Mouse (Mus musculus) stomach, embryonic 15.5 days (tissue): ENCODE data around the gene Srrm3. TPM values are rescaled to one million over a fixed set of nuclear protein-coding genes. Genes with fewer than 3 reads are reported as not detected.

Experiments used
- ATAC-seq: fragments of 200-750 bp; cut with Nextera tagmentation; 2 replicates; pipeline ENCODE4 v1.8.0; 2017; ENCODE audit warnings: low read depth, moderate number of reproducible peaks, moderate TSS enrichment; ENCODE audit not compliant: insufficient read depth, low FRiP score
- H3K27ac ChIP-seq: fragments of 300-500 bp; sonication (generic); 2 replicates; pipeline ENCODE4 v1.5.1; 2015; ENCODE audit warnings: mild to moderate bottlenecking, inconsistent platforms
- H3K27me3 ChIP-seq: fragments of 300-500 bp; sonication (generic); replicated peaks from 2 replicates; pipeline ENCODE4 v1.6.1; 2015; ENCODE audit warnings: inconsistent platforms
- H3K36me3 ChIP-seq: fragments of 300-500 bp; sonication (generic); 2 replicates; pipeline ENCODE4 v1.6.1; 2015; ENCODE audit warnings: inconsistent platforms
- H3K4me1 ChIP-seq: fragments of 300-500 bp; sonication (generic); 2 replicates; pipeline ENCODE4 v1.6.1; 2015; ENCODE audit warnings: inconsistent platforms
- H3K4me2 ChIP-seq: fragments of 300-500 bp; sonication (generic); 2 replicates; pipeline ENCODE4 v1.6.1; 2015; ENCODE audit warnings: mild to moderate bottlenecking, inconsistent platforms
- H3K4me3 ChIP-seq: fragments of 300-500 bp; sonication (generic); replicated peaks from 2 replicates; pipeline ENCODE4 v1.5.1; 2015; ENCODE audit warnings: inconsistent platforms
- H3K9ac ChIP-seq: fragments of 300-500 bp; sonication (generic); 2 replicates; pipeline ENCODE4 v1.6.1; 2015; ENCODE audit warnings: inconsistent platforms
- H3K9me3 ChIP-seq: fragments of 300-500 bp; sonication (generic); 2 replicates; pipeline ENCODE4 v1.6.1; 2016; ENCODE audit warnings: inconsistent platforms
- WGBS: fragments of 180-500 bp; shearing (Covaris S2); methylation state at CpG from one replicate; pipeline ENCODE4 v1.1.7; 2015; 5-methylcytosine and 5-hydroxymethylcytosine counted together
- polyA plus RNA-seq: library from polyadenylated mRNA; unstranded; fragments of >200 nt; fragmentation: Nextera tagmentation; extraction: Ambion mirVana; gene quantifications from 2 replicates; pipeline ENCODE4 v1.2.1, GENCODE M21; 2015

Gene Srrm3
- polyA plus RNA-seq, 1 experiment from 2014 or later: 4.2 TPM

DNA sequence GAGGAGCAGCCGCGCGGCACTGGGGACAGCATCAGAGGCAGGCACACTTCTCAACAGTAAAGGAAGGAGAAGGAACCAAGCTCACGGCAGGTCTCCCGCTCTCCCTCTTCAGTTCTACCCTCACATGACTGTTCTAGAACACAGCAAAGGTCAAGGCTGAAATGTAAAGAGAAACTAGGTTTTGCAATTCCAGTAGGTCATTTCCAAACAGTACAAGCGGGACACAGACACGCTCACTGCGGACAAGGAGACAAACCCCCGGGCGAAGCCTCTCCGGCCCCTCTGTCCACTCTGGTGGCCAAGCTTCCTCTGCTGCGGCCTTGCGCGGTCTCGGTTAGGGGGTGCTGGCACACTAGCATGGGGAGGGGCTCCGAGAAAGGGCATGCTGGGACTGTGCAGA is 102.3 kb downstream of the Srrm3 start:
- WGBS: 89% methylated on average over 16 of the region's 16 CpGs
- no peak overlapping the region for H3K9ac ChIP-seq
- ATAC-seq: no peak
- H3K4me1 ChIP-seq: 0 out of 2 replicates have a peak, but pooled peaks cover 5% of the 10 kb centered on the region
- H3K4me2 ChIP-seq: no peak overlapping the region
- no peak overlapping the region for H3K4me3 ChIP-seq
- H3K9me3 ChIP-seq: no peaks in the 10 kb centered on the region
- no peaks in the 10 kb centered on the region for H3K27me3 ChIP-seq
- no peak overlapping the region for H3K27ac ChIP-seq
- H3K36me3 ChIP-seq: peaks cover 31% of the 10 kb centered on the region

DNA sequence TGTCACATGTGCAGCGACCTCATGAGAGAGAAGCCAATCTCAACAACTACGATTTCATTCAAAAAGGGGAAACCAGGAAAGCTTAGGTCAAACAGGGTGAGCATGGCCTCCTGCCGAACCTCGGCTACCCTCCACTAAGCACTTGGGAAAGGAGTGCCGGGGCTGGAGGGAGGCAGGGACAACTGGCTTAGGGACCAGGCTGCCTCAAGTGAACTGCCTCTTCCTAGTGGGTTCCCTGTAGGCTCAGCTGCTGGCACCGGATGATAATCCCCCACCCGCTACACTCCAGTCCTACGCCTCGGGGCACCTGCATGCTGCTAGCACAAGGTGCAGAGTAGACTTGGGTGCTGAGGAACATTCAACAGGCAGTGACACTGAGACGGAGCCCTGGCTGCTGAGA is 103.0 kb downstream of the Srrm3 start:
- Histone ChIP-seq H3K9me3 (no peaks in the 10 kb centered on the region), H3K4me2 (no peak overlapping the region), H3K27me3 (no peaks in the 10 kb centered on the region), H3K36me3 (peaks cover 31% of the 10 kb centered on the region), H3K4me3 (no peak overlapping the region), H3K27ac (no peak overlapping the region), H3K4me1 (no peaks in the 10 kb centered on the region), H3K9ac (no peak overlapping the region)
- 86% methylated on average over 10 of the region's 10 CpGs for WGBS
- ATAC-seq: no peak

DNA sequence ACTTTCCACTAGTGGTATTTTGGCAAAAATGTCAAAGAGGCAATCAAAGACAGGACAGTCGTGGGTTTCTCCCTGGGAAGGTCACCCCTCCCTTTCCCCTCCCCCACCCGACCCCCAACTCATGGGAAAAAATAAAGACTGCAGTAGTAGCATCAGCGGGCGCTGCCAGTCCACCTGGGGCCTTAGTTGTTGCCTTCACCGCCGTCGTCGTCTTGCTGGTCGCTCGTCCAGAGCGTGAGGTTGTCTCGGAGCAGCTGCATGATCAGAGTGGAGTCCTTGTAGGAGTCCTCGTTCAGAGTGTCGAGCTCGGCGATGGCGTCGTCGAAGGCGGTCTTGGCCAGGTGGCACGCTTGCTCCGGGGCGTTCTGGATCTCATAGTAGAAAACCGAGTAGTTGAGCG is 104.1 kb downstream of the Srrm3 start:
- Histone ChIP-seq H3K9ac (no peak overlapping the region), H3K9me3 (no peaks in the 10 kb centered on the region), H3K36me3 (peaks cover 35% of the 10 kb centered on the region), H3K4me3 (no peak overlapping the region), H3K4me2 (no peak overlapping the region), H3K4me1 (no peaks in the 10 kb centered on the region), H3K27ac (no peak overlapping the region), H3K27me3 (no peaks in the 10 kb centered on the region)
- 88% methylated on average over 25 of the region's 25 CpGs for WGBS
- ATAC-seq: no peak

DNA sequence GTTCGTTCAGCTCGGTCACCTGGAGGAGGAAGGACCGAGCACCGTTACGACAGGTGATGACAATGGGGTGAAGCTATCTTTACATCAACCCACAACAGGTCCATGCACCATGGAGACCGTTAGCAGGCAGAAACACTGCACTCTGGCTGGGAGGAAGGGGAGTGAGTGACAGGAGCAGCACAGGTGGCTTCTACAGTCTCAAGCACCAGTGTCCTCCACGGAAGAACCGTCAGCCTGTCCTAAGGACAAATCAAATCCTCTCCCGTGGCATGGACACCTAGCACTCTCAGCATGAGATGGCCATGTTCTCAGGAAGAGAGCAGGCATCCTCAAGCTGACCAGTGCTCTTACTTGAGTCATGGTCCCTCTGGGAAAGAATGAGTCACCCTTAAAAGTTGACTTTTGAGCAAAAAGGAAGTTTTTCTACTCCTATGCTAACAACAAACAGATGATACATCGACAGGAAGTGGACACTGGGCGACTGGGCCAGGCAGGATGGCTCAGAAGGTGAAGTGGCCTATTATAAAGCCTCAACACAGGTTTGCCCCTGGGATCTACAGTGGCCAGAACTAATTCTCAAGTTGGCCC is 105.0 kb downstream of the Srrm3 start:
- peaks cover 35% of the 10 kb centered on the region for H3K36me3 ChIP-seq
- H3K4me2 ChIP-seq: no peak overlapping the region
- no peaks in the 10 kb centered on the region for H3K4me1 ChIP-seq
- no peaks in the 10 kb centered on the region for H3K9me3 ChIP-seq
- ATAC-seq: no peak
- no peak overlapping the region for H3K9ac ChIP-seq
- no peaks in the 10 kb centered on the region for H3K27me3 ChIP-seq
- H3K4me3 ChIP-seq: no peak overlapping the region
- 88% methylated on average over 11 of the region's 11 CpGs for WGBS
- no peak overlapping the region for H3K27ac ChIP-seq

DNA sequence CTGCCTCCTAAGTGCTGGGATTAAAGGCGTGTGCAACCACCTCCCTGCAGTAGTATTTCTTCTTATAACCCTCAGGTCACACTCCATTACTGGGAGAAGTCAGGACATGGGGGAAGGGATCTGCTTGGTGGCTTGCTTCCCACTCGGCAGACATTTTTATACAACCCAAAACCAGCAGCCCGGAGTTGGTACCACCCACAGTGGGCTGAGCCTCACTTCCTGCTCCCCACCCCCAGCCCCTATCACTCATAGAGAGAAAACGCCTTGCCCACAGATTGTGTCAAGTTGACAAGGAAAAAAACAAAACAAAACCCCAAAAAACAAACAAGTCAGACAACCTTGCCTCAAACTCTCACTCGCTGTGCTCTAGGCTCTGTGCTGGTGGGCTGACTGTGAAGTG is 106.5 kb downstream of the Srrm3 start:
- H3K9ac ChIP-seq: no peak overlapping the region
- no peak for ATAC-seq
- H3K27ac ChIP-seq: no peak overlapping the region
- 72% methylated on average over 5 of the region's 5 CpGs for WGBS
- peaks cover 31% of the 10 kb centered on the region for H3K36me3 ChIP-seq
- no peaks in the 10 kb centered on the region for H3K9me3 ChIP-seq
- H3K4me2 ChIP-seq: no peak overlapping the region
- no peaks in the 10 kb centered on the region for H3K27me3 ChIP-seq
- no peak overlapping the region for H3K4me3 ChIP-seq
- no peaks in the 10 kb centered on the region for H3K4me1 ChIP-seq

DNA sequence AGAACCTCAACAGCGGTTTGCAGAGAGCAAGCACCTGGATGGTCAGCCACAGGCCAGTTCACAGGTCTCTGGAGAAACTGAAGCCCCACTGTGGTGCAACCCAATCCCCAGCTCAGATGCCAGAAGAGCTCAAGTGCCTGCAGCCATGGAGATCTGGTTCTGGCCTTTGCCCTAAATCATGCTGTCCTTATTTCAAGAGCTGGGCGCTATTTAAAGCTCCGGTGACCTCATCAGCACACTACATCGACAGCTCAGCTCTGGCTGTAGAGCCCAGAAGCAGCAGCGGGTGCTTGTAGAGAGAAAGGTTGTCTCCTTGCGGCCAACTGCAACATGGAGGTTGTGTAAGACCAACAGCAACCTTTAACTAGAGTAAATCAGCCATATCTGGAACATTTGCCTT is 107.5 kb downstream of the Srrm3 start:
- H3K27ac ChIP-seq: no peak overlapping the region
- no peaks in the 10 kb centered on the region for H3K9me3 ChIP-seq
- ATAC-seq: no peak
- no peak overlapping the region for H3K4me2 ChIP-seq
- no peak overlapping the region for H3K4me3 ChIP-seq
- H3K27me3 ChIP-seq: no peaks in the 10 kb centered on the region
- no peaks in the 10 kb centered on the region for H3K4me1 ChIP-seq
- H3K9ac ChIP-seq: no peak overlapping the region
- 81% methylated on average over 6 of the region's 6 CpGs for WGBS
- peaks cover 28% of the 10 kb centered on the region for H3K36me3 ChIP-seq

DNA sequence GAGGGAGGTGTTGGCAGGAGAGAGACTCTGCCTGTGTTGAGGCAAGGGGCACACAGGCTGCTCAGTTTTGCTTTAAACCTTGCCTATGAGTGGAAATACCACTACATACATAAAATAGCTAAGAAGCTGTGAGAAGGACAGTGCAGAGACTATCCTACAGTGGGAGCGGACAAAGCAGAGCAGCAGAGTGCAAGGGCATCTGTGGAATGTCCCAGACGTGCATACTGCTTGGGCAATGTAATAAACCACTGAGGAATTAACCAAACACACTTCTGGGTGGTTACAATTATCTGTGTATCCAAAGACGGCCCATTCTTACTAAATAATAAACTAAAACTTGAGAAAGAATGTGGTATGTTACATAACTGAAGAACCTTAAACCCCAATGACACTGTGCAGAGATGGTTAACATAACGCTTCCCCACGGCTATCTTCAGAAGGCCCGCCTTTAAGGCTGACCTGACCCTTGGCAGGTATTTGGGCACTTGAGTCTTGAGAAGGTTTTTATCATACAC is 109.4 kb downstream of the Srrm3 start:
- no peaks in the 10 kb centered on the region for H3K27me3 ChIP-seq
- H3K36me3 ChIP-seq: peaks cover 20% of the 10 kb centered on the region
- no peaks in the 10 kb centered on the region for H3K9me3 ChIP-seq
- 69% methylated on average over 6 of the region's 6 CpGs for WGBS
- H3K27ac ChIP-seq: no peak overlapping the region
- H3K9ac ChIP-seq: no peak overlapping the region
- no peak overlapping the region for H3K4me2 ChIP-seq
- H3K4me3 ChIP-seq: no peak overlapping the region
- ATAC-seq: no peak
- no peaks in the 10 kb centered on the region for H3K4me1 ChIP-seq

DNA sequence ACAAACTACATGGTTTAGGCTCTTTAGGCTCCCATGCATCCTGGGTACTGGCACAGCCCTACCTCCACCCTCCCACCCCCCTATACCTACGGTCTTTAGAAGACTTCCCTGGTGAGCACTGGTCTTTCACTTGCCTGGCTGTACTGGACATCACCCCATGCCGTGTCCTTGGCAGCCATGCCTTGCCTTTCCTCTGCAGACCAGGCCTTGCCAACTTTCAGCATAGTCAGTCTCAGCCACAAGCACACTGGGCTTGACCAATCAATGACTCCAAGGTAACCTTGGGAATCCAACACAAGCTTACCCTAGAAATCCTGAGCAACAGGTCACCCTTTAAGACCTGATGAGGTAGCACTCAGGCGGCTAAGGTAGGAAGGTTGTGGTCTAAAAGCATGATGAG is 109.9 kb downstream of the Srrm3 start:
- H3K27me3 ChIP-seq: no peaks in the 10 kb centered on the region
- H3K27ac ChIP-seq: no peak overlapping the region
- H3K9ac ChIP-seq: no peak overlapping the region
- no peaks in the 10 kb centered on the region for H3K4me1 ChIP-seq
- no peak overlapping the region for H3K4me3 ChIP-seq
- H3K4me2 ChIP-seq: no peak overlapping the region
- H3K36me3 ChIP-seq: peaks cover 19% of the 10 kb centered on the region
- no peak for ATAC-seq
- no peaks in the 10 kb centered on the region for H3K9me3 ChIP-seq
- 88% methylated on average over 3 of the region's 3 CpGs for WGBS

DNA sequence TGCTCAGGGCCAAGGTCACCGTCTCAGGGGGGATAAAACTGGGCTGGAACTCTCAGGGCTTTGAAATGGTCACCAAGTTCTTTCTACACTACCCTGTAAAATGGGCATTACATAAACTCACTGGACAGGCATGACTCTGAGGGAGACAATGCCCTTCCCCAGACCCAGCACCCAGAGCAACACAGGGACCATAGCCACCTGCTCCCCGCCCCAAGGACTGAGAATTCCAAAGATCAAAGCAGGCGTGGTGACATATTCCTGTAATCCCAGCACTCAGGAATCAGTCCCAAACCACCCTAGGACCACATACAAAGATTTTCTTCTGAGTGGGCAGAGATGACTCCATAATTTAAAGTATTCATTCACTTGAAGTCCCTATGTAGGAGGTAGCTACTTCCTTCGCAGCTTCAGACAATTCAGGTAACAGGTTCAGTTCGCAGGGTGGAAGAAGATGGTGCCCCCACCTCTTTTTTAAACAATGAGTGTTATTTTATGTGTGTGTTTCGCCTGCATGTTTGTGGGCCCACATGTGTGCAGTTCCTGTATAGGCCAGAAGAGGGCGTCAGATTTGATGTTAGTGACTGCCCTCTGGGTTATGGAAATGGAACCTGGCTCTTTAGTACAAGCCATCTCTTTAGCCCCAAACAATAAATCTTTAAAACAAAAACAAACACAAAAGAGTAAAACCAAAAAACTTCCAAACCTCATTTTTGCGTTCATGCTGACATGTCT is 110.8 kb downstream of the Srrm3 start:
- H3K27ac ChIP-seq: no peak overlapping the region
- WGBS: 90% methylated on average over 8 of the region's 8 CpGs
- no peak for ATAC-seq

DNA sequence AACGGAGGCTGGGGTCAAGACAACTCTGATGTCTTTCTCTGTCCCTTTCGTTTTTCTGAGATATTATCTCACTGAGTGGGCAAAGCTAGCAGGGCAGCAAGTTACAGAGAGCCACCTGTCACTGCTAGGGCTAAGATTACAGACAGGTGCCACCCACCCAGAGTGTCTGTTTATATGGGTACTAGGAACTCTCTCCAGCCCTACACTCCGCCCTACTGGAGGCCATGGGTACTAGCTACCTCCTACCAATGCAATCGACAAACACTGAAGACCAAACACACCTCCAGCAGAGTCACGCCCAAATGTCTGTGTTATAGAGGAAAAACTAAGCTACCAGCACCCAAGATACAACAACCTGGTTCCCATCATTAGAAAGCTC is 111.4 kb downstream of the Srrm3 start:
- ATAC-seq: no peak
- WGBS: 89% methylated on average over 5 of the region's 5 CpGs

More for the DNA sequence above, 110.8 kb downstream of the Srrm3 start:
- Histone ChIP-seq H3K36me3 (peaks cover 26% of the 10 kb centered on the region), H3K4me1 (no peaks in the 10 kb centered on the region), H3K27me3 (no peaks in the 10 kb centered on the region), H3K9ac (no peak overlapping the region), H3K9me3 (no peaks in the 10 kb centered on the region), H3K4me2 (no peak overlapping the region), H3K4me3 (no peak overlapping the region)

DNA sequence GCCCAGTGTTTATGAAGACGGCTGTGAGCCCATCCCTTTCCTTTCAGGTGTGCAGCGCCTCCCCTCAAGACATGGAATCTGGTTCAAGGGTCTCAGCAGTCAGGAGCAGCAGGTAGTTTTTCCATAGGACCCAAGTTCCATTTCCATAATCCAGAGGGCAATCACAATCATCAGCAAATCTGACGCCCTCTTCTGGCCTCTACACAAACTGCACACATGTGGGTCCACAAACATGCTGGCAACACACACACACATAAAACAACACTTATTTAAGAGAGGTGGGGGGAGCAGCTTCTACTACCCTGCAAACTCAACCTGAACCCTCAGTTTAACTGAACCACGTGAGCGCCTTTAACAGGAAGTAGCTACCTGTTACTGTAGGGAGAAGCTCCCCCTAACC is 111.9 kb downstream of the Srrm3 start:
- Histone ChIP-seq H3K27me3 (no peaks in the 10 kb centered on the region), H3K4me3 (no peak overlapping the region), H3K9me3 (no peaks in the 10 kb centered on the region), H3K4me1 (no peaks in the 10 kb centered on the region), H3K4me2 (no peak overlapping the region), H3K27ac (no peak overlapping the region), H3K36me3 (peaks cover 33% of the 10 kb centered on the region), H3K9ac (no peak overlapping the region)
- 95% methylated on average over 5 of the region's 5 CpGs for WGBS
- no peak for ATAC-seq

More for the DNA sequence above, 111.4 kb downstream of the Srrm3 start:
- Histone ChIP-seq H3K36me3 (peaks cover 31% of the 10 kb centered on the region), H3K27ac (no peak overlapping the region), H3K4me3 (no peak overlapping the region), H3K9ac (no peak overlapping the region), H3K4me1 (no peaks in the 10 kb centered on the region), H3K27me3 (no peaks in the 10 kb centered on the region), H3K4me2 (no peak overlapping the region), H3K9me3 (no peaks in the 10 kb centered on the region)

DNA sequence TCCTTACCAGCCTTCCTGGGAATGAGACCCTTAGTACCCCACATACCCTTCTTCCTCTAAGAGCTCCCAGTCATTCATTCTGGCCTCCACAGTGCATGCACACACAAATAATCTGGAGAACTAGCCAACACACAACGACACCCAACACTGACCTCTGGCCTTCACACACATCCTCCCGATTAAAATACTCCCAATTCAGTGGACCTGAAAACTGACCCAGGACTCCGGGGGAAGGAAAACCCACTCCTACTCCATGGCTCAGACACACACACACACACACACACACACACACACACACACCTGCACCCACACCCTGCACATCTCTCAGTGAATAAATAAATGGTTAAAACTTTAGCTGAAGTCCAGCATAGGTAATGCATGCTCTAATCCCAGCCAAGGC is 113.2 kb downstream of the Srrm3 start:
- no peak overlapping the region for H3K4me3 ChIP-seq
- no peak overlapping the region for H3K4me2 ChIP-seq
- ATAC-seq: no peak
- no peaks in the 10 kb centered on the region for H3K9me3 ChIP-seq
- H3K9ac ChIP-seq: no peak overlapping the region
- no peaks in the 10 kb centered on the region for H3K27me3 ChIP-seq
- no peaks in the 10 kb centered on the region for H3K4me1 ChIP-seq
- H3K36me3 ChIP-seq: peaks cover 34% of the 10 kb centered on the region
- 89% methylated on average over 3 of the region's 3 CpGs for WGBS
- H3K27ac ChIP-seq: no peak overlapping the region
